Mouse (Mus musculus) midbrain, embryonic 12.5 days (tissue): Measurements from ENCODE around the gene Orc6. TPM values are rescaled to one million over a fixed set of nuclear protein-coding genes. Genes with fewer than 3 reads are reported as not detected.

Source experiments
- ATAC-seq: fragments of 200-750 bp; cut with Nextera tagmentation; 2 replicates; pipeline ENCODE4 v1.8.0; 2017; ENCODE audit warnings: low read depth, moderate TSS enrichment, moderate library complexity; ENCODE audit not compliant: low FRiP score
- H3K27ac ChIP-seq: fragments of 300-500 bp; sonication (generic); replicated peaks from 2 replicates; pipeline ENCODE4 v1.5.1; 2016; ENCODE audit warnings: mild to moderate bottlenecking
- H3K27me3 ChIP-seq: fragments of 300-500 bp; sonication (generic); 2 replicates; pipeline ENCODE4 v1.6.1; 2016; ENCODE audit warnings: mild to moderate bottlenecking
- H3K36me3 ChIP-seq: fragments of 300-500 bp; sonication (generic); 2 replicates; pipeline ENCODE4 v1.6.1; 2016
- H3K4me1 ChIP-seq: fragments of 300-500 bp; sonication (generic); 2 replicates; pipeline ENCODE4 v1.6.1; 2016
- H3K4me2 ChIP-seq: fragments of 300-500 bp; sonication (generic); replicated peaks from 2 replicates; pipeline ENCODE4 v1.6.1; 2016; ENCODE audit warnings: mild to moderate bottlenecking, moderate library complexity
- H3K4me3 ChIP-seq: fragments of 300-500 bp; sonication (generic); 2 replicates; pipeline ENCODE4 v1.5.1; 2016; ENCODE audit warnings: mild to moderate bottlenecking
- H3K9ac ChIP-seq: fragments of 300-500 bp; sonication (generic); replicated peaks from 2 replicates; pipeline ENCODE4 v1.6.1; 2016; ENCODE audit warnings: mild to moderate bottlenecking, moderate library complexity
- H3K9me3 ChIP-seq: fragments of 300-500 bp; sonication (generic); 2 replicates; pipeline ENCODE4 v1.6.1; 2016; ENCODE audit warnings: mild to moderate bottlenecking
- WGBS: fragments of 180-500 bp; shearing (Covaris S2); methylation state at CpG from one replicate; pipeline ENCODE4 v1.1.7; 2016; 5-methylcytosine and 5-hydroxymethylcytosine counted together
- polyA plus RNA-seq: library from polyadenylated mRNA; unstranded; fragments of >200 nt; fragmentation: Nextera tagmentation; extraction: Ambion mirVana; gene quantifications from 2 replicates; pipeline ENCODE4 v1.2.1, GENCODE M21; 2016

The Orc6 gene
- polyA plus RNA-seq = 98.4 and 98.9 TPM in 2 replicates

DNA sequence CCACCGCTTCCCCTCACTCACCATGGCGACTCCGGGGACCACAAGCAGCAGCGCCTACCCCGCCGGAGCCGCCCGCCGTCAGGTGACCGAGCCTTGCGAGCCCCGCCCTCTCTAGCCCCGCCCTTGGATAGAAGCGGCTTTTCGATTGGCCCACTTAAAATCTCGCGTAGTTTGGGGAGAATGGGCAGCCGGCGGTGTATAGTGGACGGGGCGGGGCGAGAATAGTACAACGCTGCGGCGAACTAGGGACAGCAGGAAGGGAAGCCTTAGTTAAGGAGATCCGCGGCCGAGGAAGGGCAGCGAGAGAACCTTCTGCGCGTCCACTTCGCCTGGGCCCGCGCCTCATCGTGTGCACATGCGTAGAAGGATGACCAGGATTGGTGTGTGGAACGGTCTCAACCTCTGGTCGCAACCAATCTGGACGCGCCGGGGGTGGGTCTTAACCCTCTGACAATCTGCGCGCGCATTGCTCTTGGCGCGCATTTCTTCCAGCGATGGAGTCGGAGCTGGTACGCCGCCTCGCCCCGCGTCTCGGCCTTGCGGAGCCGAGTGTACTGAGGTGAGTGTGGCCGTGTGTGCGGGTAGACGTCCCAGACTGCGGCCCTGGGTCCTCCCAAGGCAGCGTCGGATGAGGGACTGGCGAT lies at the start of gene Orc6, which contains the start of gene Vps35:
Gene Orc6, plus strand, starts transcription at position 199 of the 644 bp plus-strand sequence.
Gene Vps35, minus strand, starts transcription at position 369 of the 644 bp plus-strand sequence.
- Histone ChIP-seq H3K4me2 (peak within 1 kb of the TSS; percentile 81), H3K36me3 (peaks cover 19% of the 10 kb centered on the region), H3K27ac (peak within 1 kb of the TSS; percentile 97), H3K27me3 (no peaks in the 10 kb centered on the region), H3K9ac (peak within 1 kb of the TSS; percentile 92), H3K4me1 (peaks cover 31% of the 10 kb centered on the region), H3K4me3 (peak within 1 kb of the TSS; percentile 95), H3K9me3 (no peaks in the 10 kb centered on the region)
- peak; percentile 98 for ATAC-seq
- under 1% methylated on average over 63 of the region's 63 CpGs for WGBS

DNA sequence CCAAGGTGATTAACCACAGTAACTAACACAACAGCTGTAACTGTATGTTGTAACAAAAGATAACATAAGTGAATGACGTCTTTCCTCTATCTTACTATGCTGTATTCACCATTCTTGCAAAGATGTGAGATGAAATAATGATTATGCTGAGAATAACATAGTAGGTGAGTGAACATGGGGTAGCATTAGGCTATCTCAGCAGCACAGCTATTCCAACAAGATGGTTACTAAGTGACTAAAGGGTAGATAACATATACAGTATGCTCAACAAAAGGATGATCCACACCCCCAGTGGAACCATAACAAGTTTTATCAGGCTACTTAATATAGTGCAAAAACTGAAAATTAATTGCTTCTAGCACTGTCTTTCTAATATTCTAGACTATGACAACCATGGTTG lies 12.6 kb upstream of the Orc6 start:
- Histone ChIP-seq H3K4me3 (no peak overlapping the region), H3K9ac (no peak overlapping the region), H3K9me3 (no peaks in the 10 kb centered on the region), H3K36me3 (peaks cover 56% of the 10 kb centered on the region), H3K4me2 (no peak overlapping the region), H3K4me1 (no peaks in the 10 kb centered on the region), H3K27ac (no peak overlapping the region), H3K27me3 (no peaks in the 10 kb centered on the region)
- no peak for ATAC-seq
- 93% methylated on average over 1 of the region's 1 CpGs for WGBS

GRCm38 (mm10) chr8:85298600-85299433 lies 615 bp upstream of the Orc6 start:
- Histone ChIP-seq H3K4me1 (peaks cover 31% of the 10 kb centered on the region), H3K27me3 (no peaks in the 10 kb centered on the region), H3K4me2 (peak overlapping the region; percentile 81), H3K9me3 (no peaks in the 10 kb centered on the region), H3K36me3 (peaks cover 18% of the 10 kb centered on the region), H3K9ac (peak overlapping the region; percentile 92), H3K4me3 (peak overlapping the region; percentile 95), H3K27ac (peak overlapping the region; percentile 97)
- WGBS = 1% methylated on average over 53 of the region's 53 CpGs
- peak; percentile 55 for ATAC-seq

- ATAC-seq = no peak
- peaks cover 41% of the 10 kb centered on the region for H3K36me3 ChIP-seq
- H3K27ac ChIP-seq = no peak overlapping the region
- H3K4me2 ChIP-seq = no peak overlapping the region
- no peaks in the 10 kb centered on the region for H3K27me3 ChIP-seq
- WGBS = 50% methylated on average over 1 of the region's 1 CpGs
- H3K4me1 ChIP-seq = peaks cover 31% of the 10 kb centered on the region
- H3K9me3 ChIP-seq = no peaks in the 10 kb centered on the region
- H3K9ac ChIP-seq = no peak overlapping the region
- no peak overlapping the region for H3K4me3 ChIP-seq
Measured at GRCm38 (mm10) chr8:85301941-85302340, 2.5 kb downstream of the Orc6 start.

DNA sequence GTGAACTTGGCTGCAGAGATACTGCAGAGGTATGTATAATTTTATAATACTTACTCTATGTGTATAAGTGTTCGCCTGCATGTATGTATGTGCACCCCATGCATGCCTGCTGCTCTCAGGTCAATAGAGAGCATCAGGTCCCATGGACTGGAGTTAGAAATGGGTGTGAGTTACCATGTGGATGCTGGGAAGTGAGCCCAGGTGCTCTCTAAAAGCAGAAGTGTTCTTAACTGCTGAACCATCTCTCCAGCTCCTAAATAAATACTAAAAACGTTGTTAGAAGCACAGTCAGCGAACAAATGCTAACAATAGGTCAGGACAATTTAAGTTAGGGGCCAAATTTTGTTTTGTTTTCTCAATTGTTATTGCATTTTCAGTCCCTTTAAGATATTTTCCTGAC lies 3.5 kb downstream of the Orc6 start:
- Histone ChIP-seq H3K9me3 (no peaks in the 10 kb centered on the region), H3K4me1 (peaks cover 23% of the 10 kb centered on the region), H3K36me3 (peaks cover 50% of the 10 kb centered on the region), H3K27me3 (no peaks in the 10 kb centered on the region), H3K9ac (no peak overlapping the region), H3K4me3 (no peak overlapping the region), H3K4me2 (no peak overlapping the region), H3K27ac (no peak overlapping the region)
- WGBS = 87% methylated on average over 3 of the region's 3 CpGs
- no peak for ATAC-seq

GRCm38 (mm10) chr8:85303531-85303930 lies 4.1 kb downstream of the Orc6 start:
- Histone ChIP-seq H3K9me3 (no peaks in the 10 kb centered on the region), H3K4me1 (peaks cover 17% of the 10 kb centered on the region), H3K27me3 (no peaks in the 10 kb centered on the region), H3K36me3 (peaks cover 56% of the 10 kb centered on the region), H3K4me3 (no peak overlapping the region), H3K9ac (no peak overlapping the region), H3K27ac (no peak overlapping the region), H3K4me2 (no peak overlapping the region)
- ATAC-seq = no peak
- 92% methylated on average over 5 of the region's 5 CpGs for WGBS

- Histone ChIP-seq H3K27me3 (no peaks in the 10 kb centered on the region), H3K4me3 (no peak overlapping the region), H3K27ac (no peak overlapping the region), H3K9me3 (no peaks in the 10 kb centered on the region), H3K36me3 (peaks cover 46% of the 10 kb centered on the region), H3K4me2 (no peak overlapping the region), H3K9ac (no peak overlapping the region), H3K4me1 (no peaks in the 10 kb centered on the region)
- WGBS = 97% methylated on average over 2 of the region's 2 CpGs
- ATAC-seq = no peak
Measured at GRCm38 (mm10) chr8:85308564-85308963, 9.1 kb downstream of the Orc6 start.

GRCm38 (mm10) chr8:85311743-85312142 lies 12.3 kb downstream of the Orc6 start:
- no peaks in the 10 kb centered on the region for H3K9me3 ChIP-seq
- no peak overlapping the region for H3K27ac ChIP-seq

DNA sequence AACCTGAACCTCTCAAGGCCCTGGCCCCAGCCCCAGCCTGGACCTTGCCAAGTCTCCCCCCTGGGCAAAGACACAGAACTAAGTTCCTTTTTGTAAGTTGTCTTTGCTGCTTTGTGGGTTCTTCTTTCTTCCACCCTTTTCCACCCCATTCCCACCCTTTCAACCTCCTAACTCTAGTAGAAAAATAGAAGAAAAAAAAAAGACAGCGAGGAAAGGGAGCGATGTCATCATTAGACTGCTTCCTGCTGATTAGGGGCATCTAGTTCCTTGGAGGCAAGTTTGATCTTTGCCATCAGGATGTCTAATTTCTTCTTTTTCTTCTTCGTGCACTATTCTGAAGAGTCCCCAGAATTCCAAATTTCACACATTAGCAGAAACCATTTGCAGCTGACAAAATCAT lies 13.6 kb downstream of the Orc6 start:
- Histone ChIP-seq H3K4me1 (no peaks in the 10 kb centered on the region), H3K4me3 (no peak overlapping the region), H3K27me3 (no peaks in the 10 kb centered on the region), H3K27ac (no peak overlapping the region), H3K9me3 (peaks cover under 1% of the 10 kb centered on the region; the same call in 1 of the 2 replicates), H3K9ac (no peak overlapping the region), H3K4me2 (no peak overlapping the region), H3K36me3 (peaks cover 8% of the 10 kb centered on the region)
- no peak for ATAC-seq
- WGBS = 83% methylated on average over 3 of the region's 3 CpGs

More at GRCm38 (mm10) chr8:85311743-85312142, 12.3 kb downstream of the Orc6 start:
- H3K27me3 ChIP-seq = no peaks in the 10 kb centered on the region
- no peaks in the 10 kb centered on the region for H3K4me1 ChIP-seq
- H3K9ac ChIP-seq = no peak overlapping the region
- no peak overlapping the region for H3K4me3 ChIP-seq
- peaks cover 20% of the 10 kb centered on the region for H3K36me3 ChIP-seq
- no peak for ATAC-seq
- no peak overlapping the region for H3K4me2 ChIP-seq

- Histone ChIP-seq H3K4me1 (no peaks in the 10 kb centered on the region), H3K9ac (no peak overlapping the region), H3K4me2 (no peak overlapping the region), H3K4me3 (no peak overlapping the region), H3K9me3 (peaks cover 9% of the 10 kb centered on the region; the same call in 1 of the 2 replicates), H3K27ac (no peak overlapping the region), H3K27me3 (no peaks in the 10 kb centered on the region), H3K36me3 (no peaks in the 10 kb centered on the region)
- WGBS = 95% methylated on average over 4 of the region's 4 CpGs
- no peak for ATAC-seq
Measured at GRCm38 (mm10) chr8:85318534-85318933, 19.1 kb downstream of the Orc6 start.

DNA sequence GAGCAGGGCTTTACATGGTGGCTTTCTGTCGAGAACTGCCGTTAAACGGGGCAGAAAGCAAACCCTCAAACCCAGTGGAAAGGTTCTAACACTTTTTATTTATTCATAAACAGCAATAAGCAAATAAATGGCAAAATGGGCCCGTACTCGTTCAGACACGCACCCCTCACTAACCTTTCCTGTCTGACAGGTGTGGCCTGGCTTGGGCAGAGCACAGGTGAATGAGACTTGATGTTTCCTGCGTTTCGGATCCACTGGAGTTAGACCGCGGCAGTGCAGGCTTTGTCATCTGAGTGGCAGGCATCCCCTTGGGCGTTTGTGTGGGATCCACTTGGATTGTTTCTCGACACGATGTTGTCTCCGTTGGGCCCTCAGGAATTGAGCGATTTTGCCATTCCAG lies 22.5 kb downstream of the Orc6 start:
- 87% methylated on average over 15 of the region's 15 CpGs for WGBS
- Histone ChIP-seq H3K36me3 (no peaks in the 10 kb centered on the region), H3K27me3 (no peaks in the 10 kb centered on the region), H3K4me1 (no peaks in the 10 kb centered on the region), H3K27ac (no peak overlapping the region), H3K4me3 (no peak overlapping the region), H3K9me3 (peaks cover 9% of the 10 kb centered on the region; the same call in 1 of the 2 replicates), H3K9ac (no peak overlapping the region), H3K4me2 (no peak overlapping the region)
- ATAC-seq = no peak

DNA sequence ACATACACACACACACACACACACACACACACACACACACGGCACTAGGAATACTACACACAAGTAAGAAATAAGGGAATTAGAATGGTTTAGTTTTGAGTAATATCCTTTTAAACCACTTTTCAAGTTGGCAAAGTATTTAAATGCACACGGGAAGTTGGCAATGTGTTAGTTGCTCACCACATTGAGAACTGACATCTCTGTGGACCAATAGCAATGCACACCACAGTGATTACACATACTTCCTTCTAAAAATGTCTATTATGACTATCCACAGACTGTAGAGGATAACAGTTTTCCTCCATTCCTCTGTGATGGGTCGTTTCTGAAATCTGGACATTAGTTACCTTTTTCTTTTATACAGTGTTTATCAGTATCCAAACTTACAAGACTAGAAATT lies 23.7 kb downstream of the Orc6 start:
- peaks cover 8% of the 10 kb centered on the region; the same call in 1 of the 2 replicates for H3K9me3 ChIP-seq
- no peaks in the 10 kb centered on the region for H3K4me1 ChIP-seq
- ATAC-seq = no peak
- H3K36me3 ChIP-seq = no peaks in the 10 kb centered on the region
- no peak overlapping the region for H3K4me2 ChIP-seq
- H3K4me3 ChIP-seq = no peak overlapping the region
- WGBS = 84% methylated on average over 3 of the region's 3 CpGs
- no peak overlapping the region for H3K27ac ChIP-seq
- H3K9ac ChIP-seq = no peak overlapping the region
- H3K27me3 ChIP-seq = no peaks in the 10 kb centered on the region
